Mouse (Mus musculus) limb, embryonic 12.5 days (tissue): Measurements from ENCODE around the gene 1700001C19Rik. TPM values are rescaled to one million over a fixed set of nuclear protein-coding genes. Genes with fewer than 3 reads are reported as not detected.
"Not testable (repeated sequence)": the region's sequence is repeated elsewhere in the genome, so short reads cannot be mapped to it uniquely, and the experiment has no call there.

Experiments
- ATAC-seq: fragments of 200-750 bp; cut with Nextera tagmentation; 2 replicates; pipeline ENCODE4 v1.8.0; 2017; ENCODE audit warnings: low read depth, moderate TSS enrichment; ENCODE audit not compliant: insufficient number of reproducible peaks, insufficient read depth, low FRiP score, low TSS enrichment
- H3K27ac ChIP-seq: fragments of 300-500 bp; sonication (generic); 2 replicates; pipeline ENCODE4 v1.5.1; 2016; ENCODE audit warnings: mild to moderate bottlenecking, moderate library complexity
- H3K27me3 ChIP-seq: fragments of 300-500 bp; sonication (generic); 2 replicates; pipeline ENCODE4 v1.6.1; 2016; ENCODE audit warnings: mild to moderate bottlenecking, moderate library complexity
- H3K36me3 ChIP-seq: fragments of 300-500 bp; sonication (generic); 2 replicates; pipeline ENCODE4 v1.6.1; 2016; ENCODE audit warnings: mild to moderate bottlenecking, moderate library complexity
- H3K4me1 ChIP-seq: fragments of 300-500 bp; sonication (generic); replicated peaks from 2 replicates; pipeline ENCODE4 v1.6.1; 2016
- H3K4me2 ChIP-seq: fragments of 300-500 bp; sonication (generic); 2 replicates; pipeline ENCODE4 v1.6.1; 2016; ENCODE audit warnings: mild to moderate bottlenecking, moderate library complexity
- H3K4me3 ChIP-seq: fragments of 300-500 bp; sonication (generic); replicated peaks from 2 replicates; pipeline ENCODE4 v1.5.1; 2016; ENCODE audit warnings: mild to moderate bottlenecking
- H3K9ac ChIP-seq: fragments of 300-500 bp; sonication (generic); replicated peaks from 2 replicates; pipeline ENCODE4 v1.6.1; 2016; ENCODE audit warnings: mild to moderate bottlenecking, moderate library complexity
- H3K9me3 ChIP-seq: fragments of 300-500 bp; sonication (generic); 2 replicates; pipeline ENCODE4 v1.6.1; 2016; ENCODE audit warnings: mild to moderate bottlenecking, moderate library complexity
- WGBS: fragments of 180-500 bp; shearing (Covaris S2); methylation state at CpG from one replicate; pipeline ENCODE4 v1.1.7; 2016; 5-methylcytosine and 5-hydroxymethylcytosine counted together
- polyA plus RNA-seq: library from polyadenylated mRNA; unstranded; fragments of >200 nt; fragmentation: Nextera tagmentation; extraction: Ambion mirVana; gene quantifications from 2 replicates; pipeline ENCODE4 v1.2.1, GENCODE M21; 2016

Gene 1700001C19Rik
- polyA plus RNA-seq, 1 experiment from 2014 or later, result 0.20 TPM

- Histone ChIP-seq H3K4me1 (no peaks in the 10 kb centered on the region), H3K27me3 (peaks cover 35% of the 10 kb centered on the region), H3K9ac (no peak overlapping the region), H3K9me3 (no peaks in the 10 kb centered on the region), H3K4me3 (no peak overlapping the region), H3K27ac (no peak overlapping the region), H3K4me2 (peak overlapping the region; percentile 11; the same call in 1 of the 2 replicates), H3K36me3 (no peaks in the 10 kb centered on the region)
- ATAC-seq, result 0 out of 2 replicates have a peak, but pooled peaks have one; percentile 66
- WGBS, result 15% methylated on average over 8 of the region's 8 CpGs
Observed at GRCm38 (mm10) chr17:47428831-47429304, 8.3 kb downstream of the 1700001C19Rik start.

- no peak overlapping the region for H3K4me3 ChIP-seq
- peaks cover 35% of the 10 kb centered on the region for H3K27me3 ChIP-seq
- ATAC-seq, result no peak
- H3K4me1 ChIP-seq, result no peaks in the 10 kb centered on the region
- WGBS, result 69% methylated on average over 6 of the region's 6 CpGs
- H3K36me3 ChIP-seq, result no peaks in the 10 kb centered on the region
- no peak overlapping the region for H3K4me2 ChIP-seq
- no peak overlapping the region for H3K27ac ChIP-seq
- no peaks in the 10 kb centered on the region for H3K9me3 ChIP-seq
- no peak overlapping the region for H3K9ac ChIP-seq
Observed at GRCm38 (mm10) chr17:47427316-47427715, 9.9 kb downstream of the 1700001C19Rik start.

- Histone ChIP-seq H3K4me3 (no peak overlapping the region), H3K4me2 (no peak overlapping the region), H3K4me1 (no peaks in the 10 kb centered on the region), H3K9me3 (no peaks in the 10 kb centered on the region), H3K27me3 (peaks cover 24% of the 10 kb centered on the region), H3K27ac (no peak overlapping the region), H3K9ac (no peak overlapping the region), H3K36me3 (no peaks in the 10 kb centered on the region)
- no peak for ATAC-seq
- 78% methylated on average over 6 of the region's 6 CpGs for WGBS
Observed at GRCm38 (mm10) chr17:47424186-47424585, 13.0 kb downstream of the 1700001C19Rik start.

GRCm38 (mm10) chr17:47422616-47423015, 14.6 kb downstream of the 1700001C19Rik start:
- H3K4me2 ChIP-seq, H3K9me3 ChIP-seq: not testable (repeated sequence)
- 97% methylated on average over 1 of the region's 1 CpGs for WGBS

GRCm38 (mm10) chr17:47421566-47421965, 15.6 kb downstream of the 1700001C19Rik start:
- Histone ChIP-seq H3K4me1 (no peaks in the 10 kb centered on the region), H3K27ac (no peak overlapping the region), H3K9me3 (no peaks in the 10 kb centered on the region), H3K4me2 (no peak overlapping the region), H3K9ac (no peak overlapping the region), H3K27me3 (0 out of 2 replicates have a peak, but pooled peaks cover 10% of the 10 kb centered on the region), H3K36me3 (no peaks in the 10 kb centered on the region), H3K4me3 (no peak overlapping the region)
- ATAC-seq, result no peak
- 85% methylated on average over 3 of the region's 3 CpGs for WGBS

More at GRCm38 (mm10) chr17:47422616-47423015, 14.6 kb downstream of the 1700001C19Rik start:
- peaks cover 15% of the 10 kb centered on the region; the same call in 1 of the 2 replicates for H3K27me3 ChIP-seq
- not testable (repeated sequence) for H3K4me3 ChIP-seq, H3K4me1 ChIP-seq, H3K9ac ChIP-seq, H3K36me3 ChIP-seq, ATAC-seq, H3K27ac ChIP-seq

- Histone ChIP-seq H3K36me3 (no peaks in the 10 kb centered on the region), H3K4me1 (no peaks in the 10 kb centered on the region), H3K27ac (no peak overlapping the region), H3K4me3 (no peak overlapping the region), H3K27me3 (0 out of 2 replicates have a peak, but pooled peaks cover 10% of the 10 kb centered on the region), H3K4me2 (no peak overlapping the region), H3K9me3 (no peaks in the 10 kb centered on the region), H3K9ac (no peak overlapping the region)
- WGBS, result 71% methylated on average over 2 of the region's 2 CpGs
- ATAC-seq, result no peak
Observed at GRCm38 (mm10) chr17:47420195-47420594, 17.0 kb downstream of the 1700001C19Rik start.

- not testable (repeated sequence) for ATAC-seq
- H3K27me3 ChIP-seq, result peaks cover 76% of the 10 kb centered on the region
- WGBS, result 3% methylated on average over 74 of the region's 74 CpGs
Observed at GRCm38 (mm10) chr17:47409897-47410861, 27.0 kb downstream of the 1700001C19Rik start.

GRCm38 (mm10) chr17:47408558-47408898, 28.6 kb downstream of the 1700001C19Rik start:
- peaks cover 72% of the 10 kb centered on the region for H3K27me3 ChIP-seq

More at GRCm38 (mm10) chr17:47409897-47410861, 27.0 kb downstream of the 1700001C19Rik start:
- not testable (repeated sequence) for H3K9me3 ChIP-seq, H3K27ac ChIP-seq, H3K36me3 ChIP-seq, H3K4me1 ChIP-seq
- Histone ChIP-seq H3K4me2 (peak overlapping the region; percentile 68), H3K4me3 (peak overlapping the region; percentile 44), H3K9ac (peak overlapping the region; percentile 45; the same call in 1 of the 2 replicates)

GRCm38 (mm10) chr17:47407717-47408557, 29.2 kb downstream of the 1700001C19Rik start:
- no peaks in the 10 kb centered on the region for H3K36me3 ChIP-seq
- no peak overlapping the region for H3K9ac ChIP-seq
- WGBS, result 63% methylated on average over 10 of the region's 10 CpGs
- no peak overlapping the region for H3K4me3 ChIP-seq
- no peaks in the 10 kb centered on the region for H3K4me1 ChIP-seq
- H3K27ac ChIP-seq, result no peak overlapping the region
- H3K4me2 ChIP-seq, result no peak overlapping the region
- peaks cover 68% of the 10 kb centered on the region for H3K27me3 ChIP-seq
- ATAC-seq, result no peak
- no peaks in the 10 kb centered on the region for H3K9me3 ChIP-seq

More at GRCm38 (mm10) chr17:47408558-47408898, 28.6 kb downstream of the 1700001C19Rik start:
- no peaks in the 10 kb centered on the region for H3K36me3 ChIP-seq
- H3K9ac ChIP-seq, result no peak overlapping the region
- ATAC-seq, result 0 out of 2 replicates have a peak, but pooled peaks have one; percentile 52
- H3K4me2 ChIP-seq, result no peak overlapping the region
- 24% methylated on average over 8 of the region's 8 CpGs for WGBS
- no peak overlapping the region for H3K4me3 ChIP-seq
- no peaks in the 10 kb centered on the region for H3K9me3 ChIP-seq
- no peaks in the 10 kb centered on the region for H3K4me1 ChIP-seq
- no peak overlapping the region for H3K27ac ChIP-seq

- Histone ChIP-seq H3K27ac (no peak within 1 kb of the TSS), H3K27me3 (peaks cover 60% of the 10 kb centered on the region), H3K9me3 (no peaks in the 10 kb centered on the region), H3K4me2 (no peak within 1 kb of the TSS), H3K4me3 (no peak within 1 kb of the TSS), H3K9ac (no peak within 1 kb of the TSS), H3K4me1 (0 out of 2 replicates have a peak, but pooled peaks cover 2% of the 10 kb centered on the region), H3K36me3 (no peaks in the 10 kb centered on the region)
- WGBS, result 41% methylated on average over 10 of the region's 10 CpGs
- ATAC-seq, result no peak
Observed at GRCm38 (mm10) chr17:47400451-47400850, 36.7 kb downstream of the 1700001C19Rik start, which contains the start of gene Guca1a. TSS of gene Guca1a (minus strand) at chr17:47400584.
